In the genomic region with DNA sequence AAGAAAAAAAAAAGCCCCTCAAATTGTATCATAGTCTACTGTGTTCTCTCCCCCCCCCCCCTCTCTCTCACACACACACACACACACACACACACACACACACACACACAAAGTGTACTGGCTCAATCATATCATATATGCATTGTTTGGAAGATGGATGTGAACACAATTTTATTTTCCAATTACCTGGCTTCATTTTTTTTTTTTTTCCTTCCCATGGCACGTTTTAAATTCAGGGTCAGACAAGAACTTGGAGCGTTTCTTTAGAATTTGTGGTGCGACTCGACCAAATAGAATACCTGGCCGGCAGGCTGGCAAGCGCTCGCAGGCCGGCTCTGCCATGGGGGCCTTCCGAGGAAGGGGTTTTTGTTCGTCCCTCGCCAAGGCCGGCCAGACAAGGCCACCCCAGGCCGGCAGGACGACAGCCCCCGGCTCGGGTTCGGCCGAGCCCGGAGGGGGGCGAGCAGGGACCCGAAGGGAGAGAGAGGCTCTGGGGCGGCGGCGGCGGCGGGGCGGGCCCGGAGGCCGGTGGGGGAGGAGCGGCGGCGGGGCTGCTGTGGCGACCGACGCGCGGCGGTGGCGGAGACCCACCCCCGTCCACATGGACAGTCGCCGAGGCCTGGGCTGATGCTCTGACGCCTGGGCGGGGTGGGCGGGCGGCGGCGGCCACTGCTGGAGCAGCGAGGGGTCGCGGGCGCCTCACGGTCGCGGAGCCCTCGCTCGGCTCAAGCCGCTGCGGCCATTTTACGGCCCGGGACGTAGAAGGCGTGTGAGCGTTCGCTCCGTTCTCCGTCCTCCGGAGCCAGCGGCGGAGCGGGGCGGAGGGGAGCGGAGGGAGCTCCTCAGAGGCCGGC, we compare ENCODE assay signal across 8 mouse cellular contexts. TPM values are rescaled to one million over a fixed set of nuclear protein-coding genes. Genes with fewer than 3 reads are reported as not detected.
A peak's percentile ranks its signal among the peaks of the same experiment; 100 is the strongest.
DNase-seq lines count a peak whose midpoint lies in the region; ATAC-seq and TF ChIP-seq lines count a peak whose summit lies in the region.

Gene Senp6, plus strand, starts transcription at position 537 of the 854 bp plus-strand sequence.

- WGBS in forebrain, embryonic 15.5 days, result under 1% methylated on average over 72 of the region's 74 CpGs
- WGBS in lung, embryonic 15.5 days, result under 1% methylated on average over 44 of the region's 74 CpGs

- peak within 1 kb of the TSS; percentile 98 to 99 for H3K4me3 ChIP-seq in ES-E14 (ENCODE audit: insufficient read depth in 1 of 2, low read depth in 1 of 2, low read length in 2 of 2, poor library complexity in 1 of 2, severe bottlenecking in 1 of 2)
- H3K4me3 ChIP-seq in forebrain, embryonic 15.5 days, result peak within 1 kb of the TSS; percentile 84
- H3K4me3 ChIP-seq in lung, embryonic 15.5 days, result peak within 1 kb of the TSS; percentile 90

- H3K4me2 ChIP-seq in forebrain, embryonic 15.5 days (replicated peaks), result peak within 1 kb of the TSS; percentile 43
- peak within 1 kb of the TSS; percentile 70 for H3K4me2 ChIP-seq in lung, embryonic 15.5 days

- H3K9me3 ChIP-seq in ES-E14 (ENCODE audit: control insufficient read depth, insufficient read depth, low read depth, low read length), result no peaks in the 10 kb centered on the region; the same call in 1 of the 2 replicates
- no peaks in the 10 kb centered on the region for H3K9me3 ChIP-seq in forebrain, embryonic 15.5 days
- no peaks in the 10 kb centered on the region for H3K9me3 ChIP-seq in lung, embryonic 15.5 days

- ATAC-seq in forebrain, embryonic 15.5 days (replicated peaks), result peak; percentile 92
- peak; percentile 93 for ATAC-seq in lung, embryonic 15.5 days (ENCODE audit: borderline replicate concordance, extremely low read depth, low FRiP score, low TSS enrichment)

- in situ Hi-C loops in ES-E14 (cut with MboI; ENCODE audit: low sequenced_read_pairs in 2 of 2, unreplicated experiment in 2 of 2), result no loop called here

- peak within 1 kb of the TSS; percentile 100 for H3K9ac ChIP-seq in ES-E14 (ENCODE audit: insufficient read depth, low read depth, low read length, poor library complexity, severe bottlenecking)
- peak within 1 kb of the TSS; percentile 99 for H3K9ac ChIP-seq in forebrain, embryonic 15.5 days (replicated peaks)
- H3K9ac ChIP-seq in lung, embryonic 15.5 days, result peak within 1 kb of the TSS; percentile 98

- H3K27me3 ChIP-seq in forebrain, embryonic 15.5 days, result no peaks in the 10 kb centered on the region
- H3K27me3 ChIP-seq in lung, embryonic 15.5 days, result no peaks in the 10 kb centered on the region

- peak within 1 kb of the TSS; percentile 74 for H3K27ac ChIP-seq in ES-E14 (ENCODE audit: insufficient read depth, low read depth, low read length, poor library complexity, severe bottlenecking)
- peak within 1 kb of the TSS; percentile 100 for H3K27ac ChIP-seq in forebrain, embryonic 15.5 days (replicated peaks)
- H3K27ac ChIP-seq in lung, embryonic 15.5 days, result peak within 1 kb of the TSS; percentile 99

- no peaks in the 10 kb centered on the region for H3K36me3 ChIP-seq in ES-E14 (ENCODE audit: control insufficient read depth, insufficient read depth, low read length, poor library complexity, severe bottlenecking)
- H3K36me3 ChIP-seq in forebrain, embryonic 15.5 days, result no peaks in the 10 kb centered on the region
- no peaks in the 10 kb centered on the region for H3K36me3 ChIP-seq in lung, embryonic 15.5 days

- intact Hi-C loops in heart, postnatal 14 days (cut with DNase I), result loop anchor here (5.0 kb wide), 1 partner anchor 101 kb away; the partner anchor contains the start of gene Myo6

- H3K4me1 ChIP-seq in ES-E14 (ENCODE audit: control insufficient read depth in 2 of 2, insufficient read depth in 2 of 2, low read length in 2 of 2, poor library complexity in 1 of 2), result peaks cover 0 to 1% of the 10 kb centered on the region in 2 experiments; a peak in 2 of 4 replicates
- peaks cover 17% of the 10 kb centered on the region for H3K4me1 ChIP-seq in forebrain, embryonic 15.5 days
- peaks cover 25% of the 10 kb centered on the region for H3K4me1 ChIP-seq in lung, embryonic 15.5 days

- DNase-seq in ES-E14 (ENCODE audit: low read depth, low spot score), result peak; percentile 29
- DNase-seq in c-Kit-positive CD71-positive TER-119-positive erythroid progenitor cells, embryonic 14.5 days (ENCODE audit: low spot score), result peak; percentile 50
- peak; percentile 80 to 86 for DNase-seq in heart, postnatal 14 days
- DNase-seq in layer of hippocampus, adult 18-20 months (ENCODE audit: low spot score in 2 of 2), result peak; percentile 48 to 65
- DNase-seq in ovary, postnatal 10 days (ENCODE audit: low spot score), result peak; percentile 52
- DNase-seq in thymus, postnatal 10 days (ENCODE audit: low spot score in 2 of 2), result peak; percentile 55 to 71

TF ChIP-seq in ES-E14, 5 proteins besides CTCF, POLR2A, EP300 and RAD21:
- TF ChIP-seq ZNF384 (IDR thresholded peaks at IDR 0.05; ENCODE audit: low read depth, low read length) (peak; percentile 62), CHD2 (IDR thresholded peaks at IDR 0.05; ENCODE audit: low read depth, low read length) (no peak), HCFC1 (IDR thresholded peaks at IDR 0.05; ENCODE audit: borderline replicate concordance, insufficient read depth, low read length) (0 out of 2 replicates have a peak, but pooled peaks have one; percentile 12), MAFK (IDR thresholded peaks at IDR 0.05; ENCODE audit: insufficient read depth, low read depth, low read length) (no peak), ZC3H11A (IDR thresholded peaks at IDR 0.05; ENCODE audit: borderline replicate concordance, low read depth, low read length) (no peak)

RNA-seq across cellular contexts. Expression of gene Senp6, which starts in this region (rescaled TPM):
- 86.7 and 95.2 TPM in 2 replicates for total RNA-seq in ES-E14 (2012; rRNA removed)
- 56.3 and 59.8 TPM in 2 replicates for polyA plus RNA-seq in forebrain, embryonic 15.5 days (2015; fragmentation: Nextera tagmentation; extraction: Ambion mirVana)
- total RNA-seq in heart, postnatal 14 days (2021), result 10 to 100 TPM; 70.6 to 72.0 TPM
- 100 to 1,000 TPM; 101 to 104 TPM for total RNA-seq in layer of hippocampus, adult 18-20 months (2021)
- 50.0 and 50.6 TPM in 2 replicates for polyA plus RNA-seq in lung, embryonic 15.5 days (2015; fragmentation: Nextera tagmentation; extraction: Ambion mirVana)

Comparison
In these comparisons a context has a peak if more than half of its experiments do, and no peak if none do; other contexts are left out.
1. Peak in every context shown above with its lines: DNase-seq, ATAC-seq, H3K4me3 ChIP-seq and H3K27ac ChIP-seq.
2. DNase-seq: peak in every context shown above with its lines; median percentile 83 in heart, postnatal 14 days; 63 in thymus, postnatal 10 days; 56 in layer of hippocampus, adult 18-20 months; 52 in ovary, postnatal 10 days; 50 in c-Kit-positive CD71-positive TER-119-positive erythroid progenitor cells, embryonic 14.5 days; 29 in ES-E14.